19 mouse cellular contexts compared by ENCODE assay signal in genomic region chr8:79479326-79479725, GRCm38 (mm10).
DNase-seq lines count a peak whose midpoint lies in the region; ATAC-seq and TF ChIP-seq lines count a peak whose summit lies in the region.
"Had no signal": no experiment of that assay in that cellular context is flagged by ENCODE, and none has a peak within 500 bp of the region (broad histone marks: within the 10 kb centered on the region; RNA-seq: fewer than 3 reads in every experiment).

No protein-coding gene starts in this region.

- H3K27ac ChIP-seq in heart, embryonic 10.5 days = no peak overlapping the region
- no peak overlapping the region for H3K27ac ChIP-seq in heart, embryonic 11.5 days (ENCODE audit: low read depth, low read length)
- H3K27ac ChIP-seq in embryonic facial prominence, embryonic 10.5 days (replicated peaks) = no peak overlapping the region
- no peak overlapping the region for H3K27ac ChIP-seq in limb, embryonic 10.5 days
- no peak overlapping the region for H3K27ac ChIP-seq in thymus, adult 2 months (ENCODE audit: control insufficient read depth, insufficient read depth, low read length)
- H3K27ac ChIP-seq: embryonic facial prominence, embryonic 12.5 days; forebrain, embryonic 13.5 days; forebrain, embryonic 15.5 days had no signal

- peak; percentile 35 for DNase-seq in heart, embryonic 10.5 days (ENCODE audit: low spot score)
- peak; percentile 2 for DNase-seq in embryonic facial prominence, embryonic 10.5 days (ENCODE audit: low spot score)
- peak; percentile 8 for DNase-seq in limb, embryonic 10.5 days (ENCODE audit: low spot score)
- DNase-seq in thymus, adult 2 months = no peak
- no peak for DNase-seq in urinary bladder, postnatal 25 days (ENCODE audit: low spot score)
- DNase-seq: adrenal gland, adult 2 months; adrenal gland, postnatal 10 days; adrenal gland, postnatal 25 days; cerebellum, adult 11 months; cerebellum, adult 18-20 months; cerebellum, adult 8-10 months; cerebellum, adult 9-11 months; cerebellum, postnatal 14 days; cerebellum, postnatal 36 days; embryo, embryonic 11 days had no signal

- 85% methylated on average over 8 of the region's 8 CpGs for WGBS in heart, embryonic 10.5 days
- WGBS in heart, embryonic 11.5 days (ENCODE audit: insufficient replicate concordance) = 89% methylated on average over 8 of the region's 8 CpGs
- 93% methylated on average over 8 of the region's 8 CpGs for WGBS in embryonic facial prominence, embryonic 10.5 days
- WGBS in limb, embryonic 10.5 days = 93% methylated on average over 8 of the region's 8 CpGs
- WGBS in thymus, adult 2 months = 95% methylated on average over 8 of the region's 8 CpGs

- no peak overlapping the region for H3K4me2 ChIP-seq in heart, embryonic 11.5 days
- H3K4me2 ChIP-seq: embryonic facial prominence, embryonic 12.5 days; forebrain, embryonic 13.5 days; forebrain, embryonic 15.5 days had no signal

- H3K4me1 ChIP-seq in heart, embryonic 10.5 days = no peaks in the 10 kb centered on the region
- H3K4me1 ChIP-seq in heart, embryonic 11.5 days (ENCODE audit: control insufficient read depth, insufficient read depth, low read length) = no peaks in the 10 kb centered on the region
- H3K4me1 ChIP-seq in embryonic facial prominence, embryonic 10.5 days = 0 out of 2 replicates have a peak, but pooled peaks cover 4% of the 10 kb centered on the region
- H3K4me1 ChIP-seq in limb, embryonic 10.5 days = no peaks in the 10 kb centered on the region
- no peaks in the 10 kb centered on the region for H3K4me1 ChIP-seq in thymus, adult 2 months (replicated peaks; ENCODE audit: control insufficient read depth, insufficient read depth, low read length)
- H3K4me1 ChIP-seq: embryonic facial prominence, embryonic 12.5 days; forebrain, embryonic 13.5 days; forebrain, embryonic 15.5 days had no signal

- TF ChIP-seq CTCF in thymus, adult 2 months (IDR thresholded peaks at IDR 0.05; ENCODE audit: borderline replicate concordance, control insufficient read depth, extremely low read depth, insufficient read depth, low read length, poor library complexity) = no peak

- H3K27me3 ChIP-seq in heart, embryonic 10.5 days (ENCODE audit: insufficient read depth, poor library complexity, severe bottlenecking) = no peaks in the 10 kb centered on the region
- H3K27me3 ChIP-seq in heart, embryonic 11.5 days (ENCODE audit: control insufficient read depth, insufficient read depth, low read length) = no peaks in the 10 kb centered on the region
- no peaks in the 10 kb centered on the region for H3K27me3 ChIP-seq in embryonic facial prominence, embryonic 10.5 days (replicated peaks; ENCODE audit: low read depth, poor library complexity, severe bottlenecking)
- no peaks in the 10 kb centered on the region for H3K27me3 ChIP-seq in limb, embryonic 10.5 days (ENCODE audit: low read depth, poor library complexity, severe bottlenecking)
- H3K27me3 ChIP-seq in thymus, adult 2 months (ENCODE audit: control insufficient read depth, insufficient read depth, low read length) = no peaks in the 10 kb centered on the region
- H3K27me3 ChIP-seq: embryonic facial prominence, embryonic 12.5 days; forebrain, embryonic 13.5 days; forebrain, embryonic 15.5 days had no signal

- no peaks in the 10 kb centered on the region for H3K9me3 ChIP-seq in heart, embryonic 10.5 days
- no peaks in the 10 kb centered on the region for H3K9me3 ChIP-seq in heart, embryonic 11.5 days (replicated peaks; ENCODE audit: control insufficient read depth, low read length)
- no peaks in the 10 kb centered on the region for H3K9me3 ChIP-seq in embryonic facial prominence, embryonic 10.5 days
- H3K9me3 ChIP-seq in limb, embryonic 10.5 days (replicated peaks) = no peaks in the 10 kb centered on the region
- H3K9me3 ChIP-seq: embryonic facial prominence, embryonic 12.5 days; forebrain, embryonic 13.5 days; forebrain, embryonic 15.5 days had no signal

- H3K9ac ChIP-seq in heart, embryonic 11.5 days (ENCODE audit: low read depth, low read length) = no peak overlapping the region
- H3K9ac ChIP-seq: embryonic facial prominence, embryonic 12.5 days; forebrain, embryonic 13.5 days; forebrain, embryonic 15.5 days had no signal

- no peak for TF ChIP-seq POLR2A in thymus, adult 2 months (IDR thresholded peaks at IDR 0.05; ENCODE audit: control insufficient read depth, extremely low read depth, insufficient read depth, low read length, poor library complexity)

- no peak for ATAC-seq in heart, embryonic 11.5 days (replicated peaks; ENCODE audit: insufficient number of reproducible peaks, low FRiP score, low TSS enrichment)
- ATAC-seq: forebrain, embryonic 13.5 days; forebrain, embryonic 15.5 days had no signal

- no peak overlapping the region for H3K4me3 ChIP-seq in heart, embryonic 10.5 days
- H3K4me3 ChIP-seq in heart, embryonic 11.5 days (ENCODE audit: low read depth, low read length) = no peak overlapping the region
- H3K4me3 ChIP-seq in embryonic facial prominence, embryonic 10.5 days = no peak overlapping the region
- no peak overlapping the region for H3K4me3 ChIP-seq in limb, embryonic 10.5 days
- no peak overlapping the region for H3K4me3 ChIP-seq in thymus, adult 2 months (ENCODE audit: control insufficient read depth, insufficient read depth, low read length)
- H3K4me3 ChIP-seq: embryonic facial prominence, embryonic 12.5 days; forebrain, embryonic 13.5 days; forebrain, embryonic 15.5 days had no signal

- H3K36me3 ChIP-seq in heart, embryonic 10.5 days = no peaks in the 10 kb centered on the region
- no peaks in the 10 kb centered on the region for H3K36me3 ChIP-seq in heart, embryonic 11.5 days (ENCODE audit: control insufficient read depth, insufficient read depth, low read length)
- H3K36me3 ChIP-seq in embryonic facial prominence, embryonic 10.5 days (replicated peaks) = no peaks in the 10 kb centered on the region
- no peaks in the 10 kb centered on the region for H3K36me3 ChIP-seq in limb, embryonic 10.5 days
- no peaks in the 10 kb centered on the region for H3K36me3 ChIP-seq in thymus, adult 2 months (ENCODE audit: control insufficient read depth, insufficient read depth, low read length)
- H3K36me3 ChIP-seq: embryonic facial prominence, embryonic 12.5 days; forebrain, embryonic 15.5 days had no signal

Comparison
In these comparisons a context has a peak if more than half of its experiments do, and no peak if none do; other contexts are left out.
1. DNase-seq: peak in heart, embryonic 10.5 days (single experiment), embryonic facial prominence, embryonic 10.5 days (single experiment) and limb, embryonic 10.5 days (single experiment); none in thymus, adult 2 months (single experiment) and urinary bladder, postnatal 25 days (single experiment).